15 mouse cellular contexts compared by ENCODE assay signal in genomic region chr3:97253823-97254600, GRCm38 (mm10). TPM values are rescaled to one million over a fixed set of nuclear protein-coding genes. Genes with fewer than 3 reads are reported as not detected.
DNase-seq lines count a peak whose midpoint lies in the region; ATAC-seq and TF ChIP-seq lines count a peak whose summit lies in the region.
"Had no signal": no experiment of that assay in that cellular context is flagged by ENCODE, and none has a peak within 500 bp of the region (broad histone marks: within the 10 kb centered on the region; RNA-seq: fewer than 3 reads in every experiment).

No protein-coding gene starts in this region.

- peaks cover 32% of the 10 kb centered on the region for H3K4me1 ChIP-seq in midbrain, embryonic 12.5 days
- H3K4me1 ChIP-seq in midbrain, embryonic 14.5 days (ENCODE audit: control insufficient read depth, insufficient read depth, low read length): peaks cover 25% of the 10 kb centered on the region
- peaks cover 33% of the 10 kb centered on the region for H3K4me1 ChIP-seq in embryonic facial prominence, embryonic 13.5 days
- H3K4me1 ChIP-seq in intestine, postnatal 0 days (replicated peaks; ENCODE audit: control insufficient read depth, insufficient read depth, low read length): 0 out of 2 replicates have a peak, but pooled peaks cover 6% of the 10 kb centered on the region
- H3K4me1 ChIP-seq in small intestine, adult 2 months (ENCODE audit: control insufficient read depth, insufficient read depth, insufficient read length, low read length): peaks cover 20% of the 10 kb centered on the region
- H3K4me1 ChIP-seq: liver, embryonic 15.5 days had no signal

- no peak overlapping the region; the same call in 1 of the 2 replicates for H3K27ac ChIP-seq in midbrain, embryonic 12.5 days (replicated peaks)
- no peak overlapping the region for H3K27ac ChIP-seq in midbrain, embryonic 14.5 days (replicated peaks; ENCODE audit: low read depth, low read length)
- H3K27ac ChIP-seq in embryonic facial prominence, embryonic 13.5 days: peak overlapping the region; percentile 85
- H3K27ac ChIP-seq in intestine, postnatal 0 days (ENCODE audit: low read depth, low read length): peak overlapping the region; percentile 42
- H3K27ac ChIP-seq in small intestine, adult 2 months (ENCODE audit: insufficient read depth, low read depth, low read length): 0 out of 2 replicates have a peak overlapping the region, but pooled peaks have one; percentile 1
- H3K27ac ChIP-seq: hindbrain, embryonic 13.5 days; left cerebral cortex, adult 2 months; liver, embryonic 15.5 days had no signal

- TF ChIP-seq CTCF in intestine, postnatal 0 days (IDR thresholded peaks at IDR 0.05; ENCODE audit: low read depth): no peak
- no peak for TF ChIP-seq CTCF in small intestine, adult 2 months (IDR thresholded peaks at IDR 0.05; ENCODE audit: extremely low read depth, insufficient read length, insufficient replicate concordance, low read depth, low read length)

- no peak for TF ChIP-seq POLR2A in small intestine, adult 2 months (IDR thresholded peaks at IDR 0.05; ENCODE audit: low read depth, low read length)

- ATAC-seq in midbrain, embryonic 12.5 days (ENCODE audit: low FRiP score, low read depth): peak; percentile 78
- ATAC-seq in midbrain, embryonic 14.5 days (ENCODE audit: low FRiP score, low TSS enrichment): no peak
- ATAC-seq in embryonic facial prominence, embryonic 13.5 days (ENCODE audit: insufficient number of reproducible peaks, insufficient read depth, low FRiP score, low TSS enrichment, low read depth): peak; percentile 52; the same call in 1 of the 2 replicates
- ATAC-seq in intestine, postnatal 0 days: peak; percentile 12; the same call in 1 of the 2 replicates

- H3K9ac ChIP-seq in midbrain, embryonic 12.5 days (replicated peaks): no peak overlapping the region
- no peak overlapping the region for H3K9ac ChIP-seq in midbrain, embryonic 14.5 days (replicated peaks; ENCODE audit: low read length)
- H3K9ac ChIP-seq in embryonic facial prominence, embryonic 13.5 days: no peak overlapping the region
- no peak overlapping the region for H3K9ac ChIP-seq in intestine, postnatal 0 days (ENCODE audit: low read depth, low read length)
- H3K9ac ChIP-seq: hindbrain, embryonic 13.5 days; liver, embryonic 15.5 days had no signal

- DNase-seq in midbrain, embryonic 14.5 days: no peak
- no peak for DNase-seq in layer of hippocampus, postnatal 25 days (ENCODE audit: extremely low spot score in 1 of 2, low spot score in 1 of 2)
- no peak for DNase-seq in gastrocnemius, postnatal 36 days
- DNase-seq in thymus, postnatal 36 days: no peak
- DNase-seq: adrenal gland, postnatal 10 days; kidney, postnatal 10 days; lung, postnatal 4 days had no signal

- 24% methylated on average over 9 of the region's 9 CpGs for WGBS in midbrain, embryonic 12.5 days
- WGBS in midbrain, embryonic 14.5 days: 23% methylated on average over 9 of the region's 9 CpGs
- 16% methylated on average over 9 of the region's 9 CpGs for WGBS in embryonic facial prominence, embryonic 13.5 days
- WGBS in intestine, postnatal 0 days: 36% methylated on average over 9 of the region's 9 CpGs
- 40% methylated on average over 9 of the region's 9 CpGs for WGBS in small intestine, adult 2 months

- H3K4me3 ChIP-seq in midbrain, embryonic 12.5 days: no peak overlapping the region
- H3K4me3 ChIP-seq in midbrain, embryonic 14.5 days (replicated peaks; ENCODE audit: low read depth, low read length): no peak overlapping the region
- H3K4me3 ChIP-seq in embryonic facial prominence, embryonic 13.5 days: no peak overlapping the region
- H3K4me3 ChIP-seq in intestine, postnatal 0 days (ENCODE audit: low read depth, low read length): no peak overlapping the region
- no peak overlapping the region for H3K4me3 ChIP-seq in small intestine, adult 2 months (ENCODE audit: low read depth, low read length)
- H3K4me3 ChIP-seq: hindbrain, embryonic 13.5 days; left cerebral cortex, adult 2 months; liver, embryonic 15.5 days had no signal

- peak overlapping the region; percentile 13; the same call in 1 of the 2 replicates for H3K4me2 ChIP-seq in midbrain, embryonic 12.5 days (replicated peaks)
- no peak overlapping the region for H3K4me2 ChIP-seq in midbrain, embryonic 14.5 days (ENCODE audit: low read length)
- peak overlapping the region; percentile 28 for H3K4me2 ChIP-seq in embryonic facial prominence, embryonic 13.5 days
- peak overlapping the region; percentile 32 for H3K4me2 ChIP-seq in intestine, postnatal 0 days (replicated peaks; ENCODE audit: low read depth)
- H3K4me2 ChIP-seq: heart, embryonic 11.5 days; hindbrain, embryonic 13.5 days; liver, embryonic 15.5 days had no signal

- intact Hi-C loops in gastrocnemius, postnatal 36 days (cut with DNase I): no loop called here

- H3K36me3 ChIP-seq in midbrain, embryonic 12.5 days: peaks cover 5% of the 10 kb centered on the region
- H3K36me3 ChIP-seq in midbrain, embryonic 14.5 days (ENCODE audit: control insufficient read depth, insufficient read depth, low read length): no peaks in the 10 kb centered on the region
- peaks cover 7% of the 10 kb centered on the region; the same call in 1 of the 2 replicates for H3K36me3 ChIP-seq in embryonic facial prominence, embryonic 13.5 days
- H3K36me3 ChIP-seq in intestine, postnatal 0 days (ENCODE audit: control insufficient read depth, insufficient read depth): no peaks in the 10 kb centered on the region
- H3K36me3 ChIP-seq in small intestine, adult 2 months (ENCODE audit: control insufficient read depth, insufficient read depth, low read length): no peaks in the 10 kb centered on the region
- H3K36me3 ChIP-seq: liver, embryonic 15.5 days had no signal

- 0 out of 2 replicates have a peak, but pooled peaks cover 1% of the 10 kb centered on the region for H3K9me3 ChIP-seq in midbrain, embryonic 12.5 days
- H3K9me3 ChIP-seq in midbrain, embryonic 14.5 days (ENCODE audit: control insufficient read depth, low read length): peaks cover 6% of the 10 kb centered on the region; the same call in 1 of the 2 replicates
- peaks cover 4% of the 10 kb centered on the region; the same call in 1 of the 2 replicates for H3K9me3 ChIP-seq in embryonic facial prominence, embryonic 13.5 days
- H3K9me3 ChIP-seq in intestine, postnatal 0 days (ENCODE audit: control insufficient read depth): no peaks in the 10 kb centered on the region
- H3K9me3 ChIP-seq: liver, embryonic 15.5 days had no signal

- H3K27me3 ChIP-seq in midbrain, embryonic 12.5 days: no peaks in the 10 kb centered on the region
- no peaks in the 10 kb centered on the region for H3K27me3 ChIP-seq in midbrain, embryonic 14.5 days (ENCODE audit: control insufficient read depth, insufficient read depth, low read length)
- H3K27me3 ChIP-seq in embryonic facial prominence, embryonic 13.5 days: no peaks in the 10 kb centered on the region
- H3K27me3 ChIP-seq in intestine, postnatal 0 days (replicated peaks; ENCODE audit: control insufficient read depth, insufficient read depth, low read length): no peaks in the 10 kb centered on the region
- no peaks in the 10 kb centered on the region for H3K27me3 ChIP-seq in small intestine, adult 2 months (ENCODE audit: control insufficient read depth, insufficient read depth, low read length)
- H3K27me3 ChIP-seq: hindbrain, embryonic 13.5 days; liver, embryonic 15.5 days had no signal

RNA-seq across cellular contexts. Expression of gene Bcl9, which starts 43.7 kb away (rescaled TPM):
- polyA plus RNA-seq in midbrain, embryonic 12.5 days (2016; fragmentation: Nextera tagmentation; extraction: Ambion mirVana): 79.1 and 91.2 TPM in 2 replicates
- 82.5 and 100 TPM in 2 replicates for polyA plus RNA-seq in midbrain, embryonic 14.5 days (2014; fragmentation: Nextera tagmentation; extraction: Ambion mirVana)
- polyA plus RNA-seq in embryonic facial prominence, embryonic 13.5 days (2015; fragmentation: Nextera tagmentation; extraction: Ambion mirVana): 89.4 and 93.5 TPM in 2 replicates
- 21.2 and 26.7 TPM in 2 replicates for polyA plus RNA-seq in intestine, postnatal 0 days (2015; fragmentation: Nextera tagmentation; extraction: Ambion mirVana)
- 7.0 and 16.5 TPM in 2 replicates for polyA plus RNA-seq in small intestine, adult 2 months (2012; rRNA removed)
- total RNA-seq in layer of hippocampus, postnatal 25 days (2021): 10 to 100 TPM; 49.3 to 69.1 TPM
- total RNA-seq in gastrocnemius, postnatal 36 days (2021): 1 to 10 TPM; 2.4 to 3.6 TPM

Comparison
In these comparisons a context has a peak if more than half of its experiments do, and no peak if none do; other contexts are left out.
1. H3K27ac ChIP-seq: peak in embryonic facial prominence, embryonic 13.5 days (single experiment), intestine, postnatal 0 days (single experiment) and small intestine, adult 2 months (single experiment); none in midbrain, embryonic 12.5 days (single experiment) and midbrain, embryonic 14.5 days (single experiment).